Mouse (Mus musculus) 3T3-L1 (cell line): Measurements from ENCODE around the gene Tlcd1.

Source experiments
- DNase-seq: peaks from one replicate; pipeline ENCODE4 v3.0.0-alpha.2; 2015; ENCODE audit warnings: low read depth, low spot score

Gene Tlcd1

DNA sequence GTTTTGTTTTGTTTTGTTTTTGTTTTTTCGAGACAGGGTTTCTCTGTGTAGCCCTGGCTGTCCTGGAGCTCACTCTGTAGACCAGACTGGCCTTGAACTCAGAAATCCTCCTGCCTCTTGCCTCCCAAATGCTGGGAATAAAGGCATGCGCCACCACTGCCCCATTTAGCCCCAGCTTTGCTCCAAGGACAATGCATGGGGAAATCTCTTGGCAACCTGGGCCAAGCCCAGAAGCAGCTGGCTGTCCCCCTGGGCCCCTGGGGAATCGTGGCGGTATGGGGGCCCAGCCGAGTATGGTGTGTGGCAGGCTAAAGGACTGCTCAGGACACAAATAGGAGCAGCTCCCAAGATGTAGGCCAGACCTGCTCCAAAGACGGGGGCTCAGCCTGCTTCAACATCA is 27.8 kb downstream of the Tlcd1 start:
- DNase-seq = no peak

DNA sequence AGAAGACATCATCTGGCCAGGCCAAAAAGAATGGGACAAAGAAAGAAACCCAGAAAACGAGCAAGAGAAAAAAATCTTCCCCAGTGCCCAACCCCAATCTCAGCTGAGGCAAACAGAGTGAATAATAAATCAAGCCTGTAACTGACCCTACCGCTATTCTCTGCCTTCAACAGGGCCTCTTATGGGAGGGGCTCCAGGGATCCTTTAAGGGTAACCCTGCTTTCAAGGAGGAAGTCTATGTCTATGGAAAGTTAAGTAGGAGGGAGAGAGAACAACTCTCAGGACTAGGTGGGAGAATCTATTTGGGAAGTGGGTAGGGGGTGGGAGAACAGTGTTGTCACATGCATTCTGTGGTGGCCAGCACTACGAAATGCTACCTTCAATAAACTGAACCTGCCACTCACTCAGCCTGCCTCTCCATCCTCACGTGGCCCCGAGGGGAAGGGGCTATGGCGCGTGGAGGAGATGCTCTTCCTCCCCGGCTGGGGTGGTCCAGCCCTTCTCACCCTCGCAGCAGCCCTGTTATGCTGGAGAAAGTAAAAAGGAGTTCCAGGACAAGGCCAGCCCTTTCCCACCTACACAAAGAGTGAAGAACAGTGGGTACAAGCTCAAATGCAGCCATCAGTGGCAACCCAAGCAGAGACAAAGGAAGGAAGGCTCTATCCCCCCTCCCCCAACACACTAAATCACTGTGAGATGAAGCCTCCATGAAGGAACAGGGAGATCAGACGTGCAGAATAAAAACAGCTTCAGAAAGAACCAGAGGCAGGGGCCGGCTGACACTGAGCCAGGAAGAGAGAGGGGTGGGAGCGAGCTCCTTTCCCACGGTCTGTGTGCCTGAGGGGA is 29.1 kb downstream of the Tlcd1 start:
- DNase-seq = no peak

DNA sequence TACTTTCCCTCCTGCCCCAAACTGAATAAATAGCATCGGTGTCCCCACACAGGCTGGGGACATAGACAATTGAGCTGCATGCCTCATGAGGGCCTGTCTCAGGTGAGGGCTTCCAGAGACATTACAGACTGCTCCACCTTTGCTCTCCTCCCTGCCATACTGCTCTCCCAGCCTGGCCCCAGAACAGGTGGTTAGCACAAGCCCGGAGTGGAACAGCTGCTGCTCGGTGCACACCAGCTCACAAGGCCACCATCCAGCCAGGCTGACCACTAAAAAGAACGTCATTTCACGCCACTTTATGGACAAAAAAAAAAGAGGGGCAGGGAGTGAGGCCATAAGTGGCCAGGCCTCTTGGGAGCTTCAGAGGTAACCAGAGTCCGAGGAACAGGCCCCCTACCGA is 30.7 kb downstream of the Tlcd1 start:
- DNase-seq = no peak

DNA sequence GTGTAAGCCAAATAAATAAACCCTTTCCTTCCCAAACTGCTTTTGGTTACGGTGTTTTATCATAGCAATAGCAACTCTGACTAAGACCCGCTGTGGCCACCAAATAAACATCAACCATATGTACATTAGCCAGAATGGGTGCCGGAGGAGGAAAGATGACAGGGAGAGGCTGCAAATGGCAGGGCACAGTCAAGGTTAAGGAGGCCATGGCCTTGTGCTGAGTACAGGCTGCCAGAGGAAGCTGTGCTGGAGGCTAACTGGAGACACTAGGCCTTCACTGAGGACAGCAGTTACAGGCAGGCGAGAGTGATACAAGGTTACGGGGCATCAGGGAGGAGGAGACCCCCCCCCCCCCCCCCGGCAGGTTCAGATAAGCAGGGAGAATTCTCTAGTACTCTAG is 33.4 kb downstream of the Tlcd1 start:
- DNase-seq = no peak

DNA sequence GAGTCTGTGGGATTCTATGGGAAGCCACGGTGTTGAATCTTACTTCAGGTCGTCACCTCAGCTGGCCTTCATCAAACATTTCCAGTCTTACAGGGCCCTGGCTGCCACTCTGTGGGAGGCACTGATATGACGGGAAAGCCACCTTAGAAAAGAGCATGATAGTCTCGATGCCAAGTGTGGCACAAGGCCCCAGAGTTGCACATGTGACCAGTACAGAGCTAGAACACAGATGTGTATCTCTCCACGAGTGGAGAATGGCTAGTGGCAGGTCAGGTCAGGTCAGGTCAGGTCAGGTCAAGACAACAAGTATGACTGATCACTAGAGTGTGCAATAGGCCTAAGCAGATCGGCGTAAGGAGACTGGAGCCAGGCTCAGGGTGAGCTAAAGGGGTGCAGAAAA is 34.1 kb downstream of the Tlcd1 start:
- DNase-seq = no peak

DNA sequence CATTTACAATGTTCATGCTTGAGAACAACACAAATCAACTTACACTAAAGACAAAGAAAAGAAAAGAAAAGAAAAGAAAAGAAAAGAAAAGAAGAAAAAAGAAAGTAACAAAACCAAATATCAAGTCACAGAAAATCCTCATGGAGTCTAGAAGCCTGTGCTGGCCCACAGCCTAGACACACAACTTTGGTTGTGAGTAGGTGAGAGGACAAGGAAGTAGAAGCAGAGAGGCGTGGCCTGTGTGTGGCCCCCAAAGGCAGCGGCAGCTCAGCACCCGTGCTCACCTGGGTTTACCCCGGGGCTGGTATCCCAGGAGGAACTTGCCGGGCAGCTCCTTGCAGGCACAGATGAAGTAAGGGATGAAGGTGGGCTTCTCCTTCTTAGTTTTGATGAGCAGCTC is 35.0 kb downstream of the Tlcd1 start:
- DNase-seq = no peak

DNA sequence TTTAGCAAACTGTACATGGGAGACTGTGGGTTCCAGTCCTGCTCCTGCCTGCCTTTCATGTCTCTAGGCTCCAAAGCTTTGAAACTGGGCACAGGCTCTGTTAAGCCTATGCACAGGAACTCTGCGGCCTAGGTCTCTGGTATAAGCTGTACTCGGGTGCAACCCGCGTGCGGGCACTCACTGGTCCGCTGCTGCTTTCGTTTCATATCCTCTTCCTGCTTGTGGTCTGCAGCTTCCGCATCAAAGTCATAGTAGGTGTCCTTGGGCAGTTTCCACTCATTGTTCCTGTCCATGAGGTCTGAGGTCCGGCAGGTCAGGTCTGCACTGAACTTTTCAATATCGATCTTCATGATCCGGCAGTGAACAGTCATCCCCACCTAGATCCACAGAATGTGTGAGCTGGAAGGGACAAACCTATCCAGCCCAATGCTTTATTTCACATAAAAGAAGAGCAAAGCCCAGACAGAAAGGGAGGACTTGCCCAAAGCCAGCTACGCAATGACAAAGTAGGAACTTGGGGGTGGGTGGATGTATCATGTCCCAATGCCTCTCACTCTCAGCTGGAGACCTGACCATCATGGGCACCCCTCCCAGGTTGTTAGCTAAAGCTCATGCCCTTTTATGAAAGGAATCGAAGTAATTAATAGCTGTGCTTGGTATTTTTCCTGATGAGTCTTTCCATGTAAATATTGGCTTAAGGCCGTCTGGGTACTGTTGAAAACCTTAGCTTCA is 36.7 kb downstream of the Tlcd1 start:
- no peak for DNase-seq

DNA sequence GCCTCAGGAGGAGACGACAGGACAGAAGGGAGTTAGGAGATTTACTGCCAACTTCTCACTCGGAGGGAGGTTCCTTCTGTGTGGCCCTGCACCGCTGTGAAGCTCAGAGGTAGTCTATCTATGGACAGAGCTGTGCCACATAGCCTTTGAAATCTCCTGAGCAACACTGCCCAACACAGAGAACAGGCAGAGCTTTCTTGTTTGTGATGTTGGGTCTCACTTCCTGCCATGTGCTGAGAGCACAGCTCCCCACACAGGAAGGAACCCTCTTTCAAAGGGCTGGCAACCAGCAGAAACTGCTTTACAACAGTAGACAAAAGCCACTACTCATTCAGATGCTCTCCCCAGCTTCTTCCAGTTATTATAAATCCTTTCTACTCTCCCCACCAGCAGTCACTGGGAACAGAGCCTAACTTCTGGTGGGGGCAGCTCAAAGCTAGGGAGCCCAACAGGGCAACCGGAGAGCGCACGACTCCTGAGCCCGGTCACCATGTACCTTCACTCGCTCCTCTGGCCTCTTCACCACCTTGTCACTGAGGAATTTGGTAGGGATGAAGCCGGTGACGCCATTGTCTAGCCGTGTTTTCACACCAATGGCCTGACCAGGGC is 39.3 kb downstream of the Tlcd1 start:
- no peak for DNase-seq

DNA sequence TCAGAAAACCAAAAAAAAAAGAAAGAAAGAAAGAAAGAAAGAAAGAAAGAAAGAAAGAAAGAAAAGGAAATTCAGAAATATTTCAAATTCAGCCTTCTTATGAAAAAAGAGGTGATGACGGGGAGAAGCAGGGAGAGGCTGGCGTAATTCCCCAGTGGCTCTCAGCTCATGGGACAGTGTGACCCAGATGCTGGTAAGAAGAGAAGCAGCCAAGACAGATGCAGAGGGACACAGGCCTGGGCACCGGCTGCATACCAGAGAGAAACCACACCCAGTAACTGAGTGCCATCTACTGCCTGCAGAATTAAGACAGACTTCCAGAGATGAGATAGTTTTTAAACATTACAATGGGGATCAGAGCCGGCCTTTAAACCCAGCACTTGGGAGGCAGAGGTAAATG is 47.1 kb downstream of the Tlcd1 start:
- no peak for DNase-seq
